Mouse (Mus musculus) telencephalon, adult 2 months (tissue): ENCODE measurements around the gene Galnt15.

ENCODE experiments used
- DNase-seq: peaks from one replicate; pipeline ENCODE4 v3.0.0-alpha.2; 2011; ENCODE audit warnings: low read depth, low spot score

Galnt15 gene

DNA sequence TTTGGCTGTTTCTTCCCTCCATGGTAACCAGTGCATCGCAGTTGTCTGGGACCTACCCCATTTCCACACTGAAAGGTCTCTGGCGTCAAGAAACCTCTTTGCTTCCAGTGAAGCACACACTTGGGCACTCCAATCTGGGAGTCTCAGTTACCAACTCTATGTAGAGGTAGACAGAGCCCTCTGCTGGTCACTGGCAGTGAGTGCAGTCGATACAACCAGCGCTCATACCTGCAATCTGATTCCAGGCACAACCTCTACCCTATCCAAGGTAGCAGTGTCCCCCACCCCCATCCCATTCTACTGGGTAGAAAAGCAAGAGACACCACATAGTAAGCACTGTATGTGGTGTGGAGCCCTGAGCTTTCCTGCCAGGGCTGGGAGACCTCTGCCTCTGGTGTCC is 3.7 kb downstream of the Galnt15 start:
- DNase-seq = peak; percentile 40

DNA sequence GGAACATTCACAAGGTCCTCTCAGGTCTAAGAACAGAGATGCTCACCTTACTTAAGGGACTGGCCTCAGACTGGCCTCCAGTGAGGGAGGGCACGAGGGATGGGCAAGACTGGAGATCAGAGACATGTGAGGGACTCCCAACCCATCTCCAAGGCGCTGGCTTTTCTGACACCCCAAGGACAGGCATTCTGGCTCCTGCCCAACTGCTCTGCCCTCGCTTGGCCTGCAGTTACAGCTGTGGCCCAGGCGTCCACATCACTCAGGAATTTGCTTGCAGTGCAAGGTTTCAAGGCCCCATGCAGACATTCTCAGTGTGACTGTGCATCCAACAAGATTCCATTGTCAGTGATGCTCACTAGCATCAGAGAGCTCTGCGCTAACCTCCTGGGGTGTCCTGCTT is 7.7 kb downstream of the Galnt15 start:
- no peak for DNase-seq

DNA sequence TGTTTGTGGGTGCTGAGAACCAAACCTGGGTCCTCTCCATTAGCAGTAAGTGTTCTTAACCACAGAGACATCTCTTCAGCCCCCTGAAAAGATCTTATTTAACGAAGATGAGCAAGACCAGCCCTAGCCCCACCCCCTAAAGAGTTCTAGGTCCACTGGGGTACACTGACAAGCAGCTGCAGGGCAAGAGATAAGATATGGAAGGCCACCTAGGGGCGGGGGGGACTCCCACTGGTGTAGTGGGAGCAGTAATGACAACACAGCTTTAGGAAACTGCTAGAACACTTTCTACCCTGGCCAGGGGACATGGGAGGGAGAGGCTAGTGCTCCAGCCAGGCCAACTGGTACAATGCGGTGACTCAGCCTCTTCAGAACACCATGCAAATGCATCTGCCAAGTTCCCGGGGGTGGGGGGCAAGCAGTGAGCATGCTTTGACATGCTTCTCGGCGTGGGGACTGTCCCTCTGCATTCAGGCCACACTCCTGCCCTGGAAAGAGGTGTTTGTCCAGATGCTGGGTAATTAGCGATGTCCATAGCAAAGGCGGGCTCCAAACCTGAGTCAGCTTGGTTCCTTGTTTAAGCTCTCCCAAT is 9.0 kb downstream of the Galnt15 start:
- no peak for DNase-seq

DNA sequence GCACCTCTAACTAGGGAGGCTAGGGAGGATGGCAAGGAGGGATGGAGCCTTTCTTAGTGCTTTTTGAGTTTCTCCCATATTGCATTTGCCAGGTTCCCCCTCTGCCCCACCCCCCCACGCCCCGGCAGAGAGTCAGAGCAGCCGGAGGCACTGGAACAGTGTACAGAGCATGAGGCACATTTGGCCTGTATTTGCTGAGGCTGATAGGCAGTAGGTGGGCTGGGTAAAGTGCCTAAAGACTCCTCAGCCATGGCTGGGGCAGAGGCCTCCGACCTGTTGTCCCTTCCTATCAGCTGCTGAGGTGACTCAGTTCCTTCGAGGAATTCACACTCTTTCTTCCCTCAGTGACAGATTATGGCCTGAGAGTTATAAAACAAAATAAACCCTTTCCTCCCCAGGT is 13.3 kb downstream of the Galnt15 start:
- DNase-seq = no peak

DNA sequence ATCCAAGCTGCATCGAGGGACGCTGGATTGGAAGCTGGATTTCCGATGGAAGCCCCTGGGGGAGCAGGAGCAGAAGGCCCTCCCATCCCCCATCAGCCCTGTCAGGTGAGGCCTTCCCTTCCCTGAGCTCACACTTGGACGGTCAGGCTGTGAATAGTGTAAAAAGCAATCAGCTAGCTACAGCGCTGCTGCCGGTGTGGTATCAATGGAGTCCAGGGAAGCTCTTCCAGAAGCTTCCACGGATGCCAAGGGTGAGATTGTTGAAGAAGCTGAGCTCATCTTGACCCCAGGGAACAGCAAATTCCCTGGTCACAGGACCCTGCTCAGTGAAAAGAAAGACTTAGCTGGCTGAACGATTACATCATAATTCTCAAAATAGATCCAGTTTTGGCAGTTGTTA is 17.6 kb downstream of the Galnt15 start:
- DNase-seq = no peak

DNA sequence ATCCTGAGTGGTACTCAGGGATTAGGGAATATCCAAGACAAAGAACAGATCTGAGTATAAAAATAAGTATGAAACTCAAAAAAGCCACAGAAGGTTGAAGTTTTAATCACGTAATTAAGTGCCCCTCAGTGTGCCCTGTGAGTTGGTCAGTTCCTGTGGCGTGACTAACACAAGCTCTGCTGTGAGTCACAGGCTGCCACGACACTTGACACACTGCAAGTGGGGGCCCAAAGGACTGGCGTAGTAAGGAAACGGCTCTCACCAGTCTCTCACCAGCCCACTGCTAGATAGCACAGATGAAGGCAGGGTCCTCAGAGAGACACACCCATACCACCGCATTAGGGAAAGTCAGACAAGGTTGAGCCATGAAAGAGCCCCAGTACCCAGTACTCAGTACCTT is 21.4 kb downstream of the Galnt15 start:
- DNase-seq = no peak

DNA sequence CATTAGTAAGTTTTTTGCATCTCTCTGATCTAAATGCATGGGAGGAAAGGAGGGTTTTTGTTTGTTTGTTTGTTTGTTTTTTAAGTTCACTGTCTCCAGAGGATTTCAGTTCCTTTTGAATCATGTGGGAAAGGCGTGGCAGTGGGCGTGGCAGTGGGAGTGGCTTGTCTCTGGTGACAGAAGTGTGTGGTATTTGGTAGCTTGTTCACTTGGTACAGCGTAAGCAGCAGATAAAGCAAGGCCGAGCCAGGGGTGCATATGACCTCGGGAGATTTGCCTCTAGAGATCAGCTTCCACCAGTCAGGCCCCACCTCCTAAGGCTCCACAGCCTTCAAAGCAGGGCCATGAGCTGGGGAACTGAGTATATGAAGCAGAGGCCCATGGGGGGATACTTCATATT is 25.1 kb downstream of the Galnt15 start:
- no peak for DNase-seq

DNA sequence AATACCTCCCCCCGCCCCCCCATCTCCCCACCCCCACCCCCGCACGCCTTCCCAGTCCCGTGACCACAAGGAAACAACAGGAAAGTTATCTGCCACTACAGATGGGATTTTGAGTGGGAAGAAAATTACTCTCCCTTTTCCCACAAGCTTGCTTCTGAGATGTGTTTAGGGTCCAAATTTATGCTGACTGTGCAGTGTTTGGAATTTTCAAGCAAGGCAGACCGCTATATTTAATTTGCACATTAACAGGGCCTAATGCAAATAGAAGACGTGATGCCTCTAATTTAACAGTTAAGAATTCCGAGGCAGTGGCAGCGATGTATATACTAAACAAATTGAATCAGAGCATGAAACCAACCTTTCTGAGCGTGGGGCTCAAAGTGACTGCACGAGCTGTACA is 26.0 kb downstream of the Galnt15 start:
- DNase-seq = no peak

DNA sequence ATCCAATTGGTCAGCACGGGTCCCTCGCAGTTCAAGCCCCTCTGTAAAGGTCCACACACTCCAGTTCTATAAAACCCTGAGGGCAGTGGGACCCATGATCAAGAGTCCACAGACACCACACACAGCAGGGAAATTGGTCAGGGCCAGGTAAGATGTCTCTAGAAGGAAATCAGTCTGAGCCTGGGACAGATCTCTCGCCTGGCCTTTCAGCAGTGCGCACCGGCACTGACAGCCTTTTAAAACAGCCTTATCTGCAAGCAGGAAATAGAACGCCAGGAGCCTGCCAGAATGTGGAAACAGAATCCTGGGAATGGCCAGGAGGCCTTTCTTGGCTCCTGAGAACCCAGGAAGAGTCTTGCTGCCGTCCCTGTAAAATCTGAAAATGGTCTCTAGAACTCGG is 27.0 kb downstream of the Galnt15 start:
- DNase-seq = no peak

DNA sequence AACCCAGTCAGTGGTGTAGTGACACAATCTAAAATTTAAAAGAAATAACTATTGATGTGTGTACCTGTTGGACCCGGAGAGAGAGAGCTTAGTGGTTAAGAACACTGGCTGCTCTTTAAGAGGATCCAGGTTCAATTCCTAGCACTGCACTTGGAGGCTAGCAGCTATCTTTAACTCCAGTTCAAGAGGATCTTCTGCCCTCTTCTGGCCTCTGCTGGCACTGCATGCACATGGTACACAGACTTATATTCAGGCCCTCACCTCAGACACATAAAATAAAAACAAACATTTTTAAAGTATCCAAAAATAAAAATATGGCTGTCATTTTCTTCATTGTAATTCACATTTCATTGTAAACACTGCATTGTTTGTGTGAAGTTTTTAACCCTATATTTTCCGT is 27.9 kb downstream of the Galnt15 start:
- no peak for DNase-seq

DNA sequence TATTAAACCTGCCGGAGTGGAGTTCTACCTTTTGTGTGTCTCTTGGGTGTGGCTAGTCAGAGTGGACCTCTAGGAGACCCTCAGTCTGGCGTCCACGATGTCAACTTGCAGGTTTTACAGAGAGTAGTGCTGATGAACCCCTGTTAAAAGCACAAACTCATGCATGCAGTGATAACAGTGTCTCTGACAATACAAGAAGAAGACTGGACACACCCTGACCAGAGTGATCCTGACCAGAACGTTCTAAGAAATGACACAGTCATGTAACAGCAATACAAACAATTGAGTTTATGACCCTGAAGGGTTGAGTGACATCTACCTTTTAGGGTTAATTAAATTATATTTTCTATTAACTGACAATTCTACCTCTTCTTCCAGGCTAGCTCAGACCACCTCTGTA is 28.9 kb downstream of the Galnt15 start:
- DNase-seq = no peak

DNA sequence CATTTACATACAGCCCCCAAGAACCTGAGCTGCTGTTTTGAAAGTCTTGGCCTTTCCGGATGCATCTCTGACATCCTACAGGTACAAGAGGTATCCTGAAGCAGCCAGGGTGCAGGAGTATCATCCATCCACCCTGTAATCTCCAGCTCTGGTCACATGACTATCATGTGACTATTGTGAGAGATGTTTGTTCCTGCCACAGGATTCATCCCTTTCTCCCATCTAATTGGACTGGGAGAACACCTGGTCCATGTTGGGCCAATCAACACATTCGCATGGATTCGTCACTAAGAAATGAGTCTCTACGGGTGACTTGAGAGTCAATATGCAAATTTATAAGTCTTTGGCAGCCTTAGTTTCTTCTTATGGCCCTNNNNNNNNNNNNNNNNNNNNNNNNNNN is 32.6 kb downstream of the Galnt15 start:
- DNase-seq = no peak

DNA sequence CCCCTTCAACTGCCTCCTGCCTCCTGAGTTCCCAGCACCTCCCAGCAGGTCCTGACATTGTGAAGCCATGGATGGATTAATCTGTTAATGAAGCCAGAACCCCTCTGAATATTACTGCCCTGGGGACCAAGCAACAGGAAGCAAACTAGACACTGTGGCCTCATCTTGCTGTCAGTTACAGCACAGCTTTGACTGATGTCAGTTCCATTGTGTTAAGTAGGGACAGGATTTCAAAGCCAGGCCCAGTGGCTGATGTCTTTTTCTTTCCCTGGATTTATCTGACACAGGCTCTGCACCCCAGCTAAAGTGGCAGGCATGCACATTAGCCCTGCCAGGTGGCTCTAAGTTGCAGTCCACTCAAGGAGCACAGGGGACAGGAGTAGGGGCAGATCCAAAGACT is 44.0 kb downstream of the Galnt15 start:
- no peak for DNase-seq

DNA sequence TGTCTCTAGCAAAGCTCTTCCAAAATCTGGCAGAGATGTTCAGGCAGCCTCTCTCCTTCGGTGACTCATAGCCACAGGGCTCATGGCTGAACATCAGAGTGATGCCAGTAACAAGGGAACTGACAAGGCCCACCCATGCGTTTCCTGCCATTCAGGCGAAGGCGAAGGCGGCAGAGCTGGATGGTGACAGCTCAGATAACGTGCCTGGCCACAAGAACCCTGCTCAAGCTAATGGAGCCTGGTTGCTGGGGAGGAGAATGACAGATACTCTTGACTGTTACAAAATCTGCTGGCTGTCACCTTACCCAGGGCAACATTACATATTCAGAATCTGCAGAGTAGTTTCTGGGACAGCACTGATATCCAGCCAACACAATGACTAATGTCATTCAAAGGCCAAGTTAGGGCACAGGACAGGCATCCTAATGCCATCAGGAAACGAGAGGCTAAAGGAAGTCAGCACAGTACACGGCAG is 44.5 kb downstream of the Galnt15 start:
- peak; percentile 68 for DNase-seq

DNA sequence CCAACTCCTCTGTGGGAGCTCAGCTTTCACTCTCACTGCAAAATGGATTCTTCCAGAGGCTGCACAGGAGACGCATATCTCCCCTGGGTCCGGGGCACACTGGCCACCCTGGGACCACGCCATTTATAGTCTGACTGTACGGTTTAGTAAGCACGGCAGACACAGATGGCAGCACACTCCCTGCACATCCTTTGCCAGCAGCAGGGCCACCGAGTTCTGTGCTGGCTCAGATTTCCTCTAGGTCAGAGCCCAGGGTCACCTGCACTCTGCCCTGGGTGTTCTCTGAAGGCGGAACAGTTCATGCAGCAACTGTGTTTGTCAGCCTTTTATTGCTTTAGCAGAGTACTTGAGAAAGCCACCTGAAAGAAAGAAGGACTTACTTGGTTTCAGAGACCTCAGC is 45.1 kb downstream of the Galnt15 start:
- no peak for DNase-seq

DNA sequence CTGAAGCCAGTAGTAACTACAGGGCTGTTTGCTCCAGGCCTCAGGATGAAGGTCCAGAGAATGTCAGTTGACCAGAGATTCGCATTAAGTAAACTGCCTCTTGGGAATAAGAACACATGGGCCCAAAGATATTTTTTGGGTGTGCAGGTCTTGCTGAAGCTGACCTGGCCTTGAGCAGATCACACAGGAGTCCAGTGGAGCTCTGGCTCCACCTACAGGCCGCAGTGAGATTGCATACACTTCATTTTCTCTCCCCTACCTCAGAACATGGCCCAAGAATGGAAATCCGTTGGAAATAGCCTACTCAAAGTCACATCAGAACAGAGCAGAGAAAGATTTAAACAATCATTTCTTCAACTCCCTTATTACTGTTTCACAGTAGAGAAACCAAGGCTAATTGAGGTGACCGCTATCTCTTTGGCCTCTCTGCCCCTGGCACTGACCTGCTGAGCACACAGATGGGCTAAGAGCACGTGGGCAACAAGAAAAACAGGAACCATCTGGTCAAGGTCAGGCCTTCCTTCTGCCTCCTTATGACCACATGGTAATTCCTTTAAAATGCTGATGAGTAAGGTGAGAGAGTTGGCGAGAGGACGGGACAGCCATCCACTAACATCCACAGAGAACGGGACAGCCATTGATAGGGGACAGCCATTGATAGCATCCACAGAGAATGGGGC is 48.2 kb downstream of the Galnt15 start:
- DNase-seq = no peak

DNA sequence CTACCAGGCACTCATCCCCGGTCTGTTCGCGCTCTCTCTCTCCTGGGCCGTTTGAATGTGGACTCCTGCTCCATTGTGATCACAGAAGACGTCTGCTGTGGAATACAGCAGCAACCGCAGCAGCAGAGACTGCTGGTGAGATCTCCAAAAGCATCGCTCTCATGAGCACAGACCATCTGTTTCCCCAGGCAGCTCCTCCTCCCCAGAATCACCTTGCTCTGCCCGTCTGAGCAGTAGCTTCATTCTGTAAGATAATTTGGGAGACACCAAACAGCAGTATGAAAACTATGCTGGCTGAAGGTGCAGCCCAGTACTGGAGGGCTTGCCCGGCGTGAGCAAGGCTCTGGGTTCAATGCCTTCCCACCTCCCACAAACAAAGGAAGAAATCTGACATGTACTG is 52.2 kb downstream of the Galnt15 start:
- DNase-seq = no peak

DNA sequence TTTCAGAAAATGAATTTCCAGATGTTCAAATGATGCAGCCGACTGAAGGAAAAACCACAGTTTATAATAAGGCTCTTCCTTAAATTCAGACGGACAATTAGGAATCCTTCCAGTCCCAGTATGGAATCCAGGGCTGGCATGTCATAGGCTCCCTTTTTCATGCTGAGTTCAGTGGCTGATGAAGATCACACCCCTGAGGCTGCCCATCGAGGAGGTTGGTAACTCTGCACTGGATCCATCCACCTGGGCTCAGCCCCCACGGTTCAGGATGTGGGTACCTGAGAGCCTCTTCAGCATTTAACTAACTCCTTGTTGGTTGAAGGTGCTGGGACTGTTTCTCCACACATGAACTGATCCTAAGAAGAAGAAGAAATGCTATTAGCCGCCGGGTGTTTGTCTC is 54.1 kb downstream of the Galnt15 start:
- DNase-seq = no peak

DNA sequence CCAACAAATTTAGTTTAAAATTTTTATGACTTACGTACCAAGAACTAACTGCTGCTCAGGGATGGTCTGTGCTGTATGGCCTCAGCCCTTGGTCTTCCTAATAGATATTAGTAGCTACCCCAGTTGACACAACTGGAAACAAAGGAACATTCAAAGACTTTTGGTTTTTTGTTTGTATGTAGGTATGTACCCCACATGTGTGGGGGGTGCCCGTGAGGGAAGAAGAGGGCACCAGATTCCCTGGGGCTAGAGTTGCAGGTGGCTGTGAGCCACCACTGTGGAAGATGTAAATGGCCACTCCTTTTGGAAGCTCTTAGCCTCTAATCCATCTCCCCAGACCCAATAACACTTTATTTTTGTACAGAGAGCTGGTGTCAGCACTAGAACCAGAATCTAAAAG is 54.7 kb downstream of the Galnt15 start:
- no peak for DNase-seq

DNA sequence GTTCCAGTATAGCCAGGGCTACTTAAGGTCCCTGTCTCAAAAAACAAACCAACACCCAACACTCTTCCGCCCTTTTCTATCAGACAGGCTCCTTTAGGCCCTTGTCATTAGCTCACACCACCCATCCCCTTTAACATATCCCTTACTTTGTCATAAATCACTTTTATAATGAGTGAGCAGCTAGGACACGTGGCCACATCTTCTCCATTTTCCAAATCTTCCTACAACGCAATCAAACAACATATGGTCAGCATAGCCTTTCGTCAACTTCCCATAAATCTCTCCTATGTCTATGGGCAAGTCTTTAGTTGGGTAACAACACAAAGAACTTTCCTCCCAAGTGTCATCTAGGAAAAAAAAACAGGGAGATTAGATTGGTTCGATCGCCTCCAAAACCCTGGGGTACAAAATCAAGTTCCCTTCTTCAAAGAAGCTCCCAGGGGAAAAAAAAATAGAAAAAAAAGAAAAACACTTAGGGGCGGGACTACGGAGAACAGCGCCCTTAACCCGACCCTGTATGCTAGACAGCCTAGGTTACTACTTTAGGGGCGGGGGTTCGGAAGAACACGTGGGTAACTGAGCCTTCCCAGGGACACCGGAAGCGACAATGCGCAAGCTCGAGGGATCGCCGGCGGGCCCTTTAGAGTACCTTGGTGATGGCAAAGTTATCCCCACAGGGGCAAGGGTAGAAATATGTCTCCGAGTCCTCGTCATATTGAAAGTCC is 56.1 kb downstream of the Galnt15 start, which contains the start of gene Oxnad1:
TSS of gene Oxnad1 (plus strand) at position 614 of the 725 bp plus-strand sequence.
- peak; percentile 87 for DNase-seq

DNA sequence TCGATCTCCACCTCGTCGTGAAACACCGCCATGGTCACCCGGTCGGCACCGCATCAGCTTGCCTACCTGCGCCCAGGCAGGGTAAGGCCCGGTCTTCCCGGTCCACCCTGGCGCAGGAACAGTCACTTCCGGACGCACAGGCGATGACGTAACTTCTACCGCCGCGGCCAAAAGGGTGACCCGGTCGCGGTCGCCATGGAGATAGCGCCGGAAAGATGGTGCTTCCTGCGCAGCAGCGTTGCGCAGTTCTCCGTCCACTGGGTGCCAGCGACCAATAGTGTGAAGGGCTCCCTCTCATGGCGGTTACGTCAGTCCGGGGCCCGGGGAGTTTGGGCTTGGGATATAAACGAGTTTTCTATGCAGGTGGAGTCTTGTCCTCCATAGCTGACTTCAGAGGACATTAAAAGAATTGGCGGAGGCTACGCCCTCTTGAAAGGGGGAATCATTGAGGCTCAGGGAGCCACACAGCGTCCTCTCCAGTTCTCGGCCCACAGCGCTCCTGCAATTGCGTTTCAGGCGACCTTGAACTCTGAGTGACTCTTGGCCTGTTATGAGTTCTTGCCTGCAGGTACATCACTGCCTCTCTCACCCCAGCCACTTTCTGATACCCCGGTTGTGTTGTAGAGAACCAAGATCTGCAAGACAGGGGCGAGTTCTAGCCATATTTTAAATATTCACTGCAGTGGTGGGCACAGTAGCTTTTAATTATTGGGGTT is 56.9 kb downstream of the Galnt15 start, which contains the start of gene Dph3:
TSS of gene Dph3 (minus strand) at position 244 of the 716 bp plus-strand sequence.
- DNase-seq = peak; percentile 96

DNA sequence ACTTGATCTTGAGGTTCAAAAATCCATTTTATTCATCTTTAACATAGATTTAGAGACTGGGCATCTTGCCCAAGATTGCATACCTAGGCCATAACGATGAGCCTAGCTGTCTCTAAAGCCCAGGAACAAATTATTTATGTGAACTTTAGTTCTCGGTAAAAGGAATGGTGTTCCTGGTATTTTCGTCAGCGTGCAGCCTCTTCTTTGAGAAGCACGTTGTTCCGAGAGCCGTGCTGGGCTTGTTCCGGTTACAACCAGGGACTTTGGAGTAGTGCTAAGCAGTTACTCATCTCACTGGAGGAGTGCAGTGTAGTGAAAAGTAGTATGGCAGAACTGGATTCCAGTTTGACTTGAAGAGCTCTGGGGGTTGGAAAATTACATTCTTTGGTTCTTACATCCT is 57.4 kb downstream of the Galnt15 start:
- DNase-seq = no peak
